Mouse (Mus musculus): ENCODE data around the gene Gps2. TPM values are rescaled to one million over a fixed set of nuclear protein-coding genes. Genes with fewer than 3 reads are reported as not detected.

The Gps2 gene
- polyA plus RNA-seq, 1 experiment from 2014 or later, result 95.8 TPM

DNA sequence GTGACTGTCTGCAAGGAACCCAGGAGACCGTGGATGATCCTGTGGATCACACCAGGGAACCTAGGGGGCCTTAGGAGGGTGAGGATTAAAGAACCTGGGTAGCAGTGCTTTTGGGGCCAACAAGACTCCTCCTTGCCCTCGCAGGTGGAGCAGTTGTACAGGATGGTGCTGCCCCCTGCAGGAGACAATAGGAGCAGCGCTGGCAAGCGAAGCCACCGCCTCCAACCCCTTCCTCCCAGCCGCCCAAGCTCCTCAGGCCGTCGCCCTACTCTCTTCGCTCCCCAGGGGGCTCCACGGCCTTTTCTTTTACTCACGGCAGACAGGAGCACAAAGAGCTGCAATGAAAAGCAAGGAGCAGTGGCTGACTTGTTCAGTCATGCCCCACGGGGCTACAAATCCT is 36.8 kb upstream of the Gps2 start:
- Histone ChIP-seq H3K27me3 (ENCODE audit: control insufficient read depth, insufficient read depth, low read length) (peaks cover 2% of the 10 kb centered on the region; the same call in 1 of the 2 replicates), H3K36me3 (ENCODE audit: control insufficient read depth, insufficient read depth, low read length) (no peaks in the 10 kb centered on the region), H3K4me2 (peak overlapping the region; percentile 12), H3K4me3 (ENCODE audit: low read depth, low read length) (no peak overlapping the region), H3K9ac (ENCODE audit: low read length) (no peak overlapping the region), H3K9me3 (ENCODE audit: control insufficient read depth, low read length) (no peaks in the 10 kb centered on the region), H3K27ac (ENCODE audit: low read depth, low read length) (no peak overlapping the region; the same call in 1 of the 2 replicates), H3K4me1 (ENCODE audit: control insufficient read depth, insufficient read depth, low read length) (peaks cover 19% of the 10 kb centered on the region)
- ATAC-seq (ENCODE audit: low FRiP score) (peak; percentile 38; the same call in 1 of the 2 replicates), DNase-seq (ENCODE audit: low spot score, missing footprints) (peak; percentile 96)
- 2% methylated on average over 12 of the region's 12 CpGs for WGBS

DNA sequence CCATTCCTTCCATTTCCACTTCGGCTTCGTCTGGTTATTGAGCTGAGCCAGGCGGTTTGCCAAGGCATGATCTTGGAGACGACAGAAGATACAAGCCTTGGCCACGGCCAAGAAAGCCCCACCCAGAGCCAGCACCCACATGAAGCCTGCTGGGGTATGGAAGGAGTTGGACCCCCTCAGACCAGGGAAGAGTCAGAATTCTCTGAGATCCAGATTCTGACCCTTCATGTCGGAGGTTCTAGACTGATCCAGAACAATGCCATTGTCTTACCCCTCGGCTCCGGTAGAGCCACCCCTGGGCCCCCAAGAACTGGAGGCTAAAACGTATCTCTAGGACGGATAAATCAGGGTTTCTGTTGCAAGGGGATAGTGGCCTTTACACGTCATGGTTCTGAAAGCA is 35.8 kb upstream of the Gps2 start, which contains the start of gene Tmem95:
Tmem95 (minus strand) TSS at position 141 of the 400 bp plus-strand sequence.
- Histone ChIP-seq H3K36me3 (ENCODE audit: control insufficient read depth, insufficient read depth, low read length) (no peaks in the 10 kb centered on the region), H3K4me1 (ENCODE audit: control insufficient read depth, insufficient read depth, low read length) (peaks cover 19% of the 10 kb centered on the region), H3K27me3 (ENCODE audit: control insufficient read depth, insufficient read depth, low read length) (peaks cover 3% of the 10 kb centered on the region; the same call in 1 of the 2 replicates), H3K27ac (ENCODE audit: low read depth, low read length) (no peak within 1 kb of the TSS; the same call in 1 of the 2 replicates), H3K9ac (ENCODE audit: low read length) (no peak within 1 kb of the TSS; the same call in 1 of the 2 replicates), H3K4me3 (ENCODE audit: low read depth, low read length) (no peak within 1 kb of the TSS), H3K9me3 (ENCODE audit: control insufficient read depth, low read length) (no peaks in the 10 kb centered on the region), H3K4me2 (peak within 1 kb of the TSS; percentile 12)
- WGBS, result 89% methylated on average over 11 of the region's 11 CpGs
- ATAC-seq (ENCODE audit: low FRiP score) (no peak), DNase-seq (ENCODE audit: low spot score, missing footprints) (no peak)

DNA sequence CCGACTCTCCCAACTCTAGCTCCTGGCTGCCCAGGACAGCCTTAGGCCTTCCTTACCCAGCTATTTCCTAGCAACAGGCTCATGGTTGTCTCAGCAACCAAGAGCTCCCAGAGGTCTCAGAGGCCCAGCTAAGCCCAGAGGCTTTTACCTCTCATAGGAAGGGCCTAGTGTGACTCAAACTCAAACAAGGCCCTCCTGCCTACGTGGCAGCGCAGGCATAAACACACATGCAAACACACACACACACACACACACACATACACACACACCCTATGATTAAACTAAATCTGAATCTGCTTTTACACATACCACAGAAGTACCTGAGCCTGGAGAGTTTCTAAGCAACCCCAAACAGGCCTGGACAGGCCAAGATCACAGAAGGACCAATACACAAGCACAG is 35.3 kb upstream of the Gps2 start:
- no peak overlapping the region for H3K27ac ChIP-seq (ENCODE audit: low read depth, low read length)
- DNase-seq (ENCODE audit: low spot score, missing footprints), result no peak
- 60% methylated on average over 3 of the region's 3 CpGs for WGBS
- H3K4me3 ChIP-seq (ENCODE audit: low read depth, low read length), result no peak overlapping the region
- 0 out of 2 replicates have a peak overlapping the region, but pooled peaks have one; percentile 6 for H3K4me2 ChIP-seq
- ATAC-seq (ENCODE audit: low FRiP score), result no peak
- peaks cover 19% of the 10 kb centered on the region for H3K4me1 ChIP-seq (ENCODE audit: control insufficient read depth, insufficient read depth, low read length)
- H3K27me3 ChIP-seq (ENCODE audit: control insufficient read depth, insufficient read depth, low read length), result peaks cover 3% of the 10 kb centered on the region; the same call in 1 of the 2 replicates
- H3K9ac ChIP-seq (ENCODE audit: low read length), result no peak overlapping the region
- no peaks in the 10 kb centered on the region for H3K36me3 ChIP-seq (ENCODE audit: control insufficient read depth, insufficient read depth, low read length)
- no peaks in the 10 kb centered on the region for H3K9me3 ChIP-seq (ENCODE audit: control insufficient read depth, low read length)

DNA sequence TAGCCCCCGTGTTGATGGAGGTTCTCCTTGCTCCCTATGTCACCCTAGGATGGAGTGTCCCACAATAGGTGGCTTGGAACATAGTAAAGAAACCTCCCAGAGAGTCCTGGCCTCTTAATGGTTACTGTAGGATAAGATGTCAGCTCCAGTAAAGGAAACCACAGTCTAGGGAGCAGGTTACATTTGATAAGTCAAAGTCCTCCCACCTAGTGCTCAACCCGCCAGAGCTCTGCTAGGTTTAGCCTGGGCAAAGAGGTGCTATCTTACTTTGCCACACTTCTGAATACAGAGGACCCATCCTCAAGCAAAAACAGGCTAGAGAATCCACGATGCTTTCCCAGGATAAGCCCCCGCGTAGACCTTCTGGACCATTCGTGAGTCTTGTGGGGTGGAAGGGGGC is 34.7 kb upstream of the Gps2 start:
- H3K4me1 ChIP-seq (ENCODE audit: control insufficient read depth, insufficient read depth, low read length), result peaks cover 19% of the 10 kb centered on the region
- ATAC-seq (ENCODE audit: low FRiP score), result no peak

DNA sequence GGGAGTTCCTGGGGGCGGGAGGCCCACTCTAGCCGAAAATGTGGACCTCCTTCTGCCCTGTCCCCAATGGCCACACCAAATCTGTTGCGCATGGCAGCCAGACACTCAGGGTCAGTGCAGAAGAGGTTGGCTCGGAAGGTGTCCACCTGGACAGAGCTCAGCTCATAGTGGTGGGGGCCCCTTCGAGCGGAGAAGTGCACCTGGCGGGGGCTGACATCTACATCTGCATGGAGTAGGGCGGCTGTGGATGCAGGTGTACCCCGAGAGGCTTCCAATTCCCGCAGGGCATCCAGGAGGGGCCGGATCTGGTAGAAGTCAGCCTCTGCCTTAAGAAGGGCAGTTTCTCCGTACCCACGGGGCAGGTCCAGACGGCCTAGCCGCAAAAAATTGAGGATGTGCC is 34.0 kb upstream of the Gps2 start:
- Histone ChIP-seq H3K9ac (ENCODE audit: low read length) (no peak overlapping the region), H3K27me3 (ENCODE audit: control insufficient read depth, insufficient read depth, low read length) (peaks cover 3% of the 10 kb centered on the region; the same call in 1 of the 2 replicates), H3K27ac (ENCODE audit: low read depth, low read length) (no peak overlapping the region), H3K9me3 (ENCODE audit: control insufficient read depth, low read length) (no peaks in the 10 kb centered on the region), H3K36me3 (ENCODE audit: control insufficient read depth, insufficient read depth, low read length) (no peaks in the 10 kb centered on the region), H3K4me2 (peak overlapping the region; percentile 58), H3K4me1 (ENCODE audit: control insufficient read depth, insufficient read depth, low read length) (peaks cover 19% of the 10 kb centered on the region), H3K4me3 (ENCODE audit: low read depth, low read length) (peak overlapping the region; percentile 43; the same call in 1 of the 2 replicates)
- ATAC-seq (ENCODE audit: low FRiP score), result no peak
- no peak for DNase-seq (ENCODE audit: low spot score, missing footprints)
- 64% methylated on average over 15 of the region's 15 CpGs for WGBS

More for the DNA sequence above, 34.7 kb upstream of the Gps2 start:
- Histone ChIP-seq H3K36me3 (ENCODE audit: control insufficient read depth, insufficient read depth, low read length) (no peaks in the 10 kb centered on the region), H3K27ac (ENCODE audit: low read depth, low read length) (no peak overlapping the region), H3K27me3 (ENCODE audit: control insufficient read depth, insufficient read depth, low read length) (peaks cover 3% of the 10 kb centered on the region; the same call in 1 of the 2 replicates), H3K4me2 (no peak overlapping the region; the same call in 1 of the 2 replicates), H3K9ac (ENCODE audit: low read length) (no peak overlapping the region), H3K9me3 (ENCODE audit: control insufficient read depth, low read length) (no peaks in the 10 kb centered on the region), H3K4me3 (ENCODE audit: low read depth, low read length) (no peak overlapping the region)
- 87% methylated on average over 6 of the region's 6 CpGs for WGBS
- DNase-seq (ENCODE audit: low spot score, missing footprints), result no peak

DNA sequence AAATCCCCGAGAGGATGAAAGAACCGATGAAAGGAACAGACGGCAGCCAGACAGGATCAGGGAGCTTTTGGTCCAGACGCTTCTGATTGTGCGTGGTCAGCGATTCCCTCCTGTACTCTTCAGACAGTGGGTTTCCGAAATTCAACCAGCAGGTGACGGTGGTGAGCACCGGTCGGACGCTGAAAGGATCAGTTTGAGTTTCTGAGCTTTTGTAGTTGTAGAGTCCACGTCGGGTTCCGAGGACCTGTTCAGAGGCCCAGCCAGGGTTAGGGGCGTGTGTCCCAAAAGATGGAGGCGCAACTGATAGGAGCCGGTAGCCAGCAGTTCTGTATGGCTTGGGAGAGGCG is 33.2 kb upstream of the Gps2 start:
- H3K36me3 ChIP-seq (ENCODE audit: control insufficient read depth, insufficient read depth, low read length), result no peaks in the 10 kb centered on the region
- WGBS, result under 1% methylated on average over 18 of the region's 18 CpGs
- H3K27me3 ChIP-seq (ENCODE audit: control insufficient read depth, insufficient read depth, low read length), result peaks cover 3% of the 10 kb centered on the region; the same call in 1 of the 2 replicates
- no peak overlapping the region; the same call in 1 of the 2 replicates for H3K27ac ChIP-seq (ENCODE audit: low read depth, low read length)
- ATAC-seq (ENCODE audit: low FRiP score) (peak; percentile 55; the same call in 1 of the 2 replicates), DNase-seq (ENCODE audit: low spot score, missing footprints) (no peak)
- no peaks in the 10 kb centered on the region for H3K9me3 ChIP-seq (ENCODE audit: control insufficient read depth, low read length)
- H3K9ac ChIP-seq (ENCODE audit: low read length), result peak overlapping the region; percentile 60
- peak overlapping the region; percentile 58 for H3K4me2 ChIP-seq
- peaks cover 19% of the 10 kb centered on the region for H3K4me1 ChIP-seq (ENCODE audit: control insufficient read depth, insufficient read depth, low read length)
- peak overlapping the region; percentile 43 for H3K4me3 ChIP-seq (ENCODE audit: low read depth, low read length)

DNA sequence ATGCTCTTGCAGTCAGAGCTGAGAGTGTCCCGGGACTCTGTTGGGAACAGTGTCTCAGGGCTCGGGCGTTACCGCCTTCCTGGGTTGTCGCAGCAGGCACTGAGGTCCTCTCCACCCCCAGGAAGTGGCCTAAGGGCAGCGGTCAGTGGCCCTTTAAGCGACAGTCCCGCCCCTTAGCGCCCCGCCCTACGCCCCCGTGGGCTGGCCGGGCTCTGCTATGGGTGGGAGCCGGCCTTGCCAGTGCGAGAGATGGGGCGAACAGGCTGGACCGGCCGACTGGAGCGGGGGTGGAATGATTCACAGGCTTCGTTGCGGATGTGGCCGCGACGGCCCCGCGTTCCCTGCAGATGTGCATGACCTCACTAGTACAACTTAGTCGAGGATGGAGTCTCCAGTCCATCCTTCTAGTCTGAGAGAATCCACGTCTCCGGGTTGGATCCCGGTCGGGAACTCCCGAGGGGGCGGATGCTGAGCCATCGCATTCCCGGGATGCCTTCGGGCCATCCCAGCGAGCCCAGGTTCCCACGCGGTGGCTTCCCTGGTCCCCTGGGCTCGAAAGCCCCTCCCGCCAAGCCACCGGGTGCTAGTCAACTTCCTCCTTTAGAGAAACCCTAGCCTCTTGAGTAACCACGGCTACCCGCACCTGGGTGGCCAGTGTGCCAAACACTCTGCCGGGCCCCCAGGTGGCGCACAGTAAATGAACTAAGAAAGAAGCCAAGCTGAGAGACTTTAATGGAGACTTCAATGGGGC is 32.7 kb upstream of the Gps2 start, which contains the start of gene Kctd11:
Kctd11 (minus strand) TSS at position 554 of the 751 bp plus-strand sequence.
- WGBS, result under 1% methylated on average over 46 of the region's 46 CpGs
- H3K9ac ChIP-seq (ENCODE audit: low read length), result peak within 1 kb of the TSS; percentile 60
- H3K4me2 ChIP-seq, result peak within 1 kb of the TSS; percentile 58
- DNase-seq (ENCODE audit: low spot score, missing footprints) (peak; percentile 98), ATAC-seq (ENCODE audit: low FRiP score) (peak; percentile 86)
- H3K36me3 ChIP-seq (ENCODE audit: control insufficient read depth, insufficient read depth, low read length), result no peaks in the 10 kb centered on the region
- H3K4me3 ChIP-seq (ENCODE audit: low read depth, low read length), result peak within 1 kb of the TSS; percentile 43
- H3K27ac ChIP-seq (ENCODE audit: low read depth, low read length), result no peak within 1 kb of the TSS; the same call in 1 of the 2 replicates
- peaks cover 19% of the 10 kb centered on the region for H3K4me1 ChIP-seq (ENCODE audit: control insufficient read depth, insufficient read depth, low read length)
- peaks cover 3% of the 10 kb centered on the region; the same call in 1 of the 2 replicates for H3K27me3 ChIP-seq (ENCODE audit: control insufficient read depth, insufficient read depth, low read length)
- H3K9me3 ChIP-seq (ENCODE audit: control insufficient read depth, low read length), result no peaks in the 10 kb centered on the region

DNA sequence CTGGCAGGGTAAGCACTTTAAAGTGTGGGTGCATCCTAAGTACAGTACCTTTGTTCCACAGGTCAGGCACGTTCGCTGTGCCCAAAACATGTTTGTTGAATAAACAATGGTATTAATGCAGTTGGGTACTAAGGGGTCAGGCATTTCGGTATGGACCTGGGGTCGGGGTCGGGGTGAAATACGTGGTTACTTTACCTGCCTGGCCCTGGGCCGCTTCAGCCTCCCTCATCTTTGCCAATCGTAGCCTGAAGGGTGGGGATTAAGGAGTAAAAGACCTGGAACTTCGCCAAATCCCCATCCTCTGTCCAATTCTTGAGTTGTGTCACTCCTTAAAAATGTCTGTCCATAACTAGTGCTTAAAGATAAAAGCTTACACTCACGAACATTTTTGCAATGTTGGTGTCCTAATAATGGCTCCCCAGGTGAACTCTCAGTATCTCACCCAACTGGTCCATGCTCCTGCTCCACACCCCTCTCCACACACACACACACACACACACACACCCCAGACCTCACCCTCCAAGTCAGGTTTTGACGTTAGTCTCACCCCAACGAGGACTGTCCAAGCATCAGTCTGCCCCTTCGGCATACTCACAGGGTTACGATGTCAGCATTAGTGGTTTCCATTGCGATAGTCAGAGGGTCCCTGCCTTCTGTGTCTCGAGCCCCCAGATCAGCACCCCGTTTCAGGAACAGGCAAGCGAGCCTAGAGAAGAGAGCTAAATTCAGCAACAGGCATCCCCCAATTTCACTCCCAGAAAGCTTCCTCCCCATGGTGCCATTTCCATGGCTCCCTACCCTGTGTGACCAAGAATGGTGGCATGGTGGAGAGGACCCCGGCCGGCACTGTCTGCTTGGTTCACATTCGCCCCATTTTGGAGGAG is 31.7 kb upstream of the Gps2 start:
- ATAC-seq (ENCODE audit: low FRiP score) (no peak), DNase-seq (ENCODE audit: low spot score, missing footprints) (no peak)
- peak overlapping the region; percentile 60 for H3K9ac ChIP-seq (ENCODE audit: low read length)
- no peaks in the 10 kb centered on the region for H3K36me3 ChIP-seq (ENCODE audit: control insufficient read depth, insufficient read depth, low read length)
- H3K4me1 ChIP-seq (ENCODE audit: control insufficient read depth, insufficient read depth, low read length), result peaks cover 17% of the 10 kb centered on the region
- peak overlapping the region; percentile 43; the same call in 1 of the 2 replicates for H3K4me3 ChIP-seq (ENCODE audit: low read depth, low read length)
- peak overlapping the region; percentile 58 for H3K4me2 ChIP-seq
- 58% methylated on average over 21 of the region's 21 CpGs for WGBS
- H3K27ac ChIP-seq (ENCODE audit: low read depth, low read length), result no peak overlapping the region
- H3K27me3 ChIP-seq (ENCODE audit: control insufficient read depth, insufficient read depth, low read length), result peaks cover 3% of the 10 kb centered on the region; the same call in 1 of the 2 replicates
- H3K9me3 ChIP-seq (ENCODE audit: control insufficient read depth, low read length), result no peaks in the 10 kb centered on the region

Measured in midbrain, embryonic 11.5 days (tissue).